Mouse (Mus musculus) B cell, adult 67 days (primary cell): ENCODE data around the gene Tlk2. TPM values are rescaled to one million over a fixed set of nuclear protein-coding genes. Genes with fewer than 3 reads are reported as not detected.

Experiments
- total RNA-seq, 2 experiments: library from RNA; stranded (reverse); gene quantifications; 4 replicates each; pipeline ENCODE4 v1.2.4; 2023

Tlk2 gene
- 10 to 100 TPM; 74.6 to 79.6 TPM for total RNA-seq

GRCm38 (mm10) chr11:105178516-105178915, at the start of gene Tlk2:
Tlk2 (plus strand) TSS chr11:105178807.

GRCm38 (mm10) chr11:105146593-105146992, 32.0 kb upstream of the Tlk2 start, which contains the start of gene Gm10842:
Gm10842 (plus strand) TSS chr11:105146893.

GRCm38 (mm10) chr11:105292124-105293071, 113.8 kb downstream of the Tlk2 start, which contains the start of gene Mrc2:
Mrc2 (plus strand) TSS chr11:105292643.

Other genes with a start within 250 kb of the Tlk2 start
- gene Efcab3, start 115.2 kb upstream of the Tlk2 start, total RNA-seq: not detected
- 10 to 100 TPM; 31.3 to 33.7 TPM for gene Mettl2, start 52.4 kb upstream of the Tlk2 start, total RNA-seq
- not detected for gene Gm10842, start 31.9 kb upstream of the Tlk2 start, total RNA-seq
- gene Mrc2, start 113.8 kb downstream of the Tlk2 start, total RNA-seq: not detected